Mouse (Mus musculus) urinary bladder, postnatal 25 days (tissue): Measurements from ENCODE around the gene Prelp.

ENCODE experiments used
- DNase-seq: peaks from one replicate; pipeline ENCODE4 v3.0.0; 2022; ENCODE audit warnings: low spot score

Gene Prelp

GRCm38 (mm10) chr1:133934354-133934963 is 13.2 kb upstream of the Prelp start:
- DNase-seq, result no peak

- no peak for DNase-seq
Observed at GRCm38 (mm10) chr1:133933301-133934195, 12.3 kb upstream of the Prelp start.

GRCm38 (mm10) chr1:133929980-133930379 is 8.8 kb upstream of the Prelp start:
- no peak for DNase-seq

- DNase-seq, result no peak
Observed at GRCm38 (mm10) chr1:133925223-133925622, 4.0 kb upstream of the Prelp start.

- no peak for DNase-seq
Observed at GRCm38 (mm10) chr1:133924141-133924875, 3.1 kb upstream of the Prelp start.

GRCm38 (mm10) chr1:133923071-133923470 is 1.9 kb upstream of the Prelp start:
- DNase-seq, result no peak

- no peak for DNase-seq
Observed at GRCm38 (mm10) chr1:133920876-133921275, 338 bp downstream of the Prelp start.

- DNase-seq, result no peak
Observed at GRCm38 (mm10) chr1:133920401-133920800, 813 bp downstream of the Prelp start.

- DNase-seq, result no peak
Observed at GRCm38 (mm10) chr1:133918088-133918470, 3.1 kb downstream of the Prelp start.

GRCm38 (mm10) chr1:133917456-133918087 is 3.6 kb downstream of the Prelp start:
- no peak for DNase-seq

GRCm38 (mm10) chr1:133915723-133916355 is 5.4 kb downstream of the Prelp start:
- DNase-seq, result peak; percentile 60

GRCm38 (mm10) chr1:133915115-133915514 is 6.1 kb downstream of the Prelp start:
- DNase-seq, result no peak

GRCm38 (mm10) chr1:133913018-133913417 is 8.2 kb downstream of the Prelp start:
- no peak for DNase-seq

- DNase-seq, result peak; percentile 75
Observed at GRCm38 (mm10) chr1:133911456-133911855, 9.8 kb downstream of the Prelp start.

- DNase-seq, result no peak
Observed at GRCm38 (mm10) chr1:133911008-133911407, 10.2 kb downstream of the Prelp start.

GRCm38 (mm10) chr1:133910108-133910507 is 11.1 kb downstream of the Prelp start:
- DNase-seq, result no peak

- peak; percentile 31 for DNase-seq
Observed at GRCm38 (mm10) chr1:133908659-133909575, 12.3 kb downstream of the Prelp start.

- peak; percentile 22 for DNase-seq
Observed at GRCm38 (mm10) chr1:133907949-133908658, 13.1 kb downstream of the Prelp start, which contains the start of gene Optc. Gene Optc, minus strand, starts transcription at chr1:133907999.

- no peak for DNase-seq
Observed at GRCm38 (mm10) chr1:133906420-133906819, 14.8 kb downstream of the Prelp start.

GRCm38 (mm10) chr1:133900825-133901224 is 20.4 kb downstream of the Prelp start:
- no peak for DNase-seq
